Mouse (Mus musculus) right cerebral cortex, adult 2 months (tissue): ENCODE data around the gene Izumo4.

Source experiments
- DNase-seq, 2 experiments: peaks; one replicate each; pipeline ENCODE4 v3.0.0; 2021 to 2022; ENCODE audit warnings: low spot score in 2 of 2

Gene Izumo4

DNA sequence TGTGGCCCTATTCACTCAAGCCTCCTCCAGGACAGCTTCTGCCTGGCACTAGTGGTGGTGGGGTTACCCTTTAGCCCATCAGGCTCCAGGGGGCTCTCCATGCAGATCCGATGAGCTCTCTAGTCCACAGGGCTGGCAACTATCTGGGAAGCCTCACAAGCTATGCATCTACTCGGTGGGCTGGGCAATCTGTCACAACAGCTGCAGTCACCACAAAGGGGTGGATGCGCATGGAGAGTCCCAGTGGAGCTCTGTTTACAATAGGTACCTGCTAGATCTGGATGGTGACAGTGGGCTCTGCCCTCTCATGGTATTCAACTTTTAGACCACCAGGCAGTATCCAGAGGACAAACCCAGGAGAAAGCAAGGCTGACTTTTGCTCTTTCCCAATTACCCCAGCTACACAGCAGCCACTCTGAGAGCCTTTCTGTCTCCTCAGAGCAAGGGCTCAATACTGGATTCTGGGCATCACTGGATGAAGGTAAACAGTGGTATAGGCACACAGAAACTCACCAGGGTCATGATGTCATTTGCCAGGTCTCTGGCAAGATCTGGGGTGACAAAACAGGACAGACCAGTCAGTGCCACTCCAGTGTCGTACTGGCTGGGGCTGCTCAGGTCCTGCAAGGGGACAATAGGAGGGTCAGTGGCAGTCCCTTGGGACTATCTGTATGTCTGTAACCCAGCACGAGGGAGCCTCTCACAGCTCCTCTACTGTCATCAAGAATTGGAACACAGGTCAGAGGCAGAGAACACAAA lies 25.6 kb downstream of the Izumo4 start:
- no peak for DNase-seq

GRCm38 (mm10) chr10:80732611-80733101 lies 30.7 kb downstream of the Izumo4 start:
- DNase-seq: no peak

DNA sequence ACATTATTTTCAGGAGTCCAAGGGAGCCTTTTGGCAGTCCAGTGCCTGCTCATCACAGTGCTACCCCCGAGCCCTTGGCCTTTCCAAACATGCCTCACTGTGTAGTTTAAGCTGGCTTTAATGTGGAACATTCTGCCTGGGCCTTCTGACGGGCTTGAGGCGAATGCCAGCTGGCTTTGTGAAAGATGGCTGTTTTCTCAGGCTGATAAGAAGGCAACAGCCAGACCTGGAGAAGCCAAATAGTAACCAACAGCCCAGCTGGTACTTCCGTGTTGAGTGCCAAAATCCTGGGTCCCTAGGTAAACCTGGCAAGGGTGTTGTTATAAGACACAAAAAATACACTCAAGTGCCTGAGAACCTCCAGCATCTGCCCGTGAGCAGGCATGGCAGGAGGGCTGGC lies 34.7 kb downstream of the Izumo4 start:
- DNase-seq: no peak

DNA sequence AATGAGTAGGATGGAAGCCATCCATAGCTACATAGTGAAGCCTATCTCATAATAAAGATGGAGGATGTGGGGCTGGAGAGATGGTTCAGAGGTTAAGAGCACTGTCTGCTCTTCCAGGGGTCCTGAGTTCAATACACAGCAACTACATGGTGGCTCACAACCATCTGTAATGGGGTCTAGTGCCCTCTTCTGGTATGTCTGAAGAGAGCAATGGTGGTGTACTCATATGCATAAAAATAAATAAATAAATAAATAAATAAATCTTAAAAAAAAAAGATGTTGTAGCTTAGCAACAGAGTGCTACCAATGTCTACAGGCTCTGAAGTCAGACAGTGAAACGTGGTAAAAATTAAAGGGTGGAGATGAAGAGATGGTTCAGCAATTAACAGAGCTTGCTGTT lies 36.7 kb downstream of the Izumo4 start:
- no peak for DNase-seq

DNA sequence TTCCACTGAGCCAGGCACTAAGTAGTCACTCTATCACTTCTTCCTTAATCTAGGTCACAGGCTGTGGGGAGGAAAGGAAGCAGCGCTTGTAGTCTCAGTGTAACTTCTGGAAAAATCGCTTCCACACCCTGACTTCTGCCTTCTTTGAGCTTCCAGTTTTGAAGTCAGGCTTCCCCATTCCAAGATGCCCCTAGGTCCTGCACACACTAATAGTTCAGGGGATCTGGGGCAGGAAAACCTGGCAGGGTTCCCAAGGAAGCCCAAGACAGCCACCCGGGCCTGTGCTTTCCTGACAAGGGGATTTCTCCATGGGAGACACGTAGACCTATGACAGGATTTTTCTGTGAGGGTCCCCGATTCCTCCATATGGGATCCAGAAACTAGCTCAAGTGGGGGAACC lies 39.2 kb downstream of the Izumo4 start:
- DNase-seq: no peak

GRCm38 (mm10) chr10:80741634-80742179 lies 39.7 kb downstream of the Izumo4 start:
- no peak for DNase-seq

- peak; percentile 96 to 97 for DNase-seq
Measured at GRCm38 (mm10) chr10:80742180-80742978, 40.4 kb downstream of the Izumo4 start, which contains the start of gene Ap3d1. TSS of gene Ap3d1 (minus strand) at chr10:80742264.

- no peak for DNase-seq
Measured at GRCm38 (mm10) chr10:80744262-80744661, 42.3 kb downstream of the Izumo4 start.

DNA sequence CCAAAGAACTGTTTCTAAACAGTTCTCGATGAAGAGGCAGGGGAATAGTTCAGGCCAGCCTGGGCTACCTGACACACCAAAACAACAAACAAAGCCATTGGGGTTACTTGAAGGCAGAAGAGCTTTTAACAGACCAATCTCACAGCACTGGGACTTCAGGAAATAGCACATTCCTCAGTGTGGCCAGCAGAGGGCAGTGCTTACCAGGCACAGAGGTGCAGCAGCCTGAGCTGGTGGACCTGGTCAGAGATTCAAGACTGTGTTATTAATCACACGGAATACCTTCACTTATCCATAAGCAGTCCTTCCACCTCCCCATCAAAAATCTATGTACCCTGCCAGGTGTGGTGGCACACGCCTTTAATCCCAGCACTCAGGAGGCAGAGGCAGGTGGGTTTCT lies 45.4 kb downstream of the Izumo4 start:
- peak; percentile 74 to 83 for DNase-seq

DNA sequence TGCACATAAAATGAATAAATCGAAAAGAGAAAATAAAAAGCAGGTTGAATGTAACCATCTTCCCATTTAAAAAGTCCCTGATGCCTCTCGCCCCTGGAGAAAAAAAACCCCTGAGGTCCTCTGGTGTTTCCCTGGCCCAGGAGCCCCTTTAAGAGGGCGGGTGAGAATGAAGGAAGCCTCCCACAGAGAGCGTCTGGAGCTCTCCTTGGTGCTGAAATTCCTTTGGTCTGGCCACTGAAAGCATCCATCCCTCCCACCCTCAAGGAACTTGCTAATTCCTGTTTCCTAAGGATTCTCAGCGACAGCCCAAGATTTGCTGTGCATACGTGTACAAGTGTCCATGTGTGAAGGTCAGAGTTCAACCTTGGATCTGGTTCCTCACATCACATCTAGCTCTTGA lies 46.6 kb downstream of the Izumo4 start:
- no peak for DNase-seq

DNA sequence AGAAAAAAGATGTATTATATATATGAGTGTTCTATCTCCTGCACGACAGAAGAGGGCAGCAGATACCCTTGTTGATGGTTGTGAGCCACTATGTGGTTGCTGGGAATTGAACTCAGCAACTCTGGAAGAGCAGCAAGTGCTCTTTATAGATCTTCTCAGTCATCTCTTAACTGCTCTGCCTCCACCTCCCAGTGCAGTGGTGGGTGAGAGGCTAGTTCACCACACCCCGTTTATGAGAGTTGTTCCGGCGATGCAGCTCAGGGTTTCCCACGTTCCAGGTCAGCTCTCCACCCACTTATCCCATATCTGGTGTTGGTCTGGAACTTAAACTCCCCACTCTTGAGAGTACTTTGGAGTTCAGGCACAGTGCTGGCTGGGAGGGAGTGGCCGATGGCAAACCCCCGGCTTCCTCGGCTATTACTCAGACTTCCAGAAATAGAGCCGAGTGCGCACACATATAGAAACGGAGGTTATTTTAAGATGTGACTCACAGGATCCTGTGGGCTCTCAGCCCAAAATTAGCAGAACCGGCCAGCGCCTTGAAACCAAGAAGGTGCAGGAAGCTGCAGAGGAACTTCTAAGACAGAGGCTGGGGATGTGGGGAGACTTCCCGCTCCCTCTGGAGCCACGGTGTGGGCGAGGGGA lies 49.3 kb downstream of the Izumo4 start:
- DNase-seq: peak; percentile 77 to 83

DNA sequence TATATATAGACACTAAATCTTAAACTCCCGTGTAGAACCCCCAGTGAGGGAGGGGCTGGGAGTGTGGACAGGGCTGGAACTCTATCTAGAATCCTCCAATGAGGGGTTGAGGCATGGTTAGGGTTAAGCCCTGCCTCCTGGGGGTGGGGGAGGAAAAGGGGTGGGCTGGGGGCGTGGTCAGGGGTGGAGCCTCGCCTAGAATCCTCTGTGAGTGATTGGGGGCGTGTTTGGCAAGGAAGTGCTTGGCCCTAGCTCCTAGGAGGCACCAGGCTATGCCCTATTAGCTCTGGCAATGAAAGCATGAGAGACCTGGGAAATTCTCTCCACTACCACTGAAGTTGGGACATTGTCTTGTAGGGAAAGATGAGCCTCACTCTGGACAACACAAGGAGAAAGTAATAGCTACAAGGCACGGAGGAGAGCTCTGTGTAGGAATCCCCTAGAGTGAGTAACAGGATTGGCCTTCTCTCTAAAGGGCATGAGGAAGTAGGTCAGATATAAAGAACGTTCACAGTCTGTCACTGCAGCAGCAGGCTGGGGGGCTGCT lies 50.2 kb downstream of the Izumo4 start:
- DNase-seq: no peak

GRCm38 (mm10) chr10:80754594-80755290 lies 52.8 kb downstream of the Izumo4 start, which contains the start of gene Dot1l:
TSS of gene Dot1l (plus strand) at chr10:80755206.
- peak; percentile 97 for DNase-seq
